Mouse (Mus musculus) heart, postnatal 25 days (tissue): ENCODE measurements around the gene Ing1. TPM values are rescaled to one million over a fixed set of nuclear protein-coding genes. Genes with fewer than 3 reads are reported as not detected.

Experiments
- DNase-seq: peaks from one replicate; pipeline ENCODE4 v3.0.0; 2022; ENCODE audit warnings: low spot score
- intact Hi-C: fragments of 180-260 bp; cut with DNase I; formaldehyde crosslinking; loops from one replicate; pipeline ENCODE4 v1.15.1; 2025
- total RNA-seq, 2 experiments: library from RNA; stranded (reverse); gene quantifications; 2 replicates each; pipeline ENCODE4 v1.2.3; 2021

Ing1 gene
- total RNA-seq, 2 experiments from 2014 or later, result 22.7 TPM

DNA sequence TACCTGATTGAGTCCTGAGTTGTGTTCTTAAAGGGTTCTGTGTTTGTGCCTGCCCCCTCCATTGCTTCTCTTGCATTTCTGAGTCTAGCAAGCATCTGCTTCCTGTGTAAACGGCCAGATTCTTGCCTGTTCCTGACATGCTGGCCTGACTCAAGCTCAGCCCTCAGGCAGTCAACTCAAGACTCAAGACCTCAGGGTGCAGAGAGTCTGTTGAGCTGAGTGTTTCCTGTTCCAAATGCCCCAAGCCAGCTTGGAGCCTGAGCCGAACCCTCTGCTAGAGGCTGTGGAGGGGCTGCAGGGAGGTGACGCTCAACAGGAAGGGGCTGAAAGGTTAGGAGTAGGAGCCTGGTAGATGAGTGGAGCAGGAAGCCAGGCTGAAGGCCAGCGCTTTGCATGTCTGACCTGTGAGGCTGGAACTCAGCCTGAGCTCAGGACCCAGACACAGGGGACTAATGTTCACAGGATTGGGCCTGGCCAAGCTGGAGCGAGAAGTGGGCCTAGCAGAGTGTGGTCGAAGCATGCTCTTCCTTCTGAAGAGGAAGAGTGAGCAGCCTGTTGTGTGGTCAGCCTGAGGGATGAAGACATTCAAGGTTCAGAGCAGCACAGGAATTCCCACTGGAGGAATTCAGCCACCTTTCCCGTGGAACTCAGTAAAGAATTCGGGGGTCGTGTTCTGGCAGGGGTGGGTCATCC is 19.7 kb downstream of the Ing1 start:
- DNase-seq, result no peak
- intact Hi-C loops, result no loop called here

DNA sequence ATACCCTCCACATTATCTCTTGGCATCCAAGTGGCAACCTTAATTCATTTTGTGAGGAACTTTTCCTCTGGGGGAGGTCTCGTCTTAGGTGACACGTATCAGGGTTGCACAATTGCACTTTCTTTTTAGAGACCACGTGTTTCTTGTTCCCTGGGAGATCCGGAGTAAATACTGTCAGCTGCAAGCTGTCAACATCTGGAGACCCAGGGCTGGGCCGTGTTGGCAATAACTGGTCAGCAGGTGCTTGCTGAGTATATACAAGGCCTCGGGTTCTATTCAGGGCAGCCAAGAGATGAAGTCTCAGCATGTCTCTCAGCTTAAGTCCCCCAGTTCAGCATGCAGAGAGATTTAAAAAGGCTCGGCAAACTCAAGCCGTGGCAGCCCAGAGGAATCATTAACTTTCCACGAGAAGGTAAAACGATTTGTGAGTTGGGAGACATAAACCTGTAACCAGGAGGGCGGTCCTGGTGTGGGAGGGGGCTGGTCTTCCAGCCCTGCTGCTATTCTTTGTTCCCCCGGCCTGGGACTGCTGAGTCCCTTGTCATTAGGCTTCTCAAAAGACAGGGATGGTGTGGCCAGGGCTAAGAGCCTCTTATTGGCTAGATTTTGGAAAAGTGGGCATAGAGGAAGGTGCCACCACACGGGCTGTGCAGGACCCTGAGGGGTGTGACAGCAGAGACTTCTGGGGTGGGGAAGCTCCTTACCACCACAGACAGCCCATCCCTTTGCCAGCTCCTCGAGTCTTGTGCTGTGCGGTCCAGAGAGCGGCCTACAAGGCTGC is 20.4 kb downstream of the Ing1 start:
- DNase-seq, result no peak
- intact Hi-C loops, result no loop called here

DNA sequence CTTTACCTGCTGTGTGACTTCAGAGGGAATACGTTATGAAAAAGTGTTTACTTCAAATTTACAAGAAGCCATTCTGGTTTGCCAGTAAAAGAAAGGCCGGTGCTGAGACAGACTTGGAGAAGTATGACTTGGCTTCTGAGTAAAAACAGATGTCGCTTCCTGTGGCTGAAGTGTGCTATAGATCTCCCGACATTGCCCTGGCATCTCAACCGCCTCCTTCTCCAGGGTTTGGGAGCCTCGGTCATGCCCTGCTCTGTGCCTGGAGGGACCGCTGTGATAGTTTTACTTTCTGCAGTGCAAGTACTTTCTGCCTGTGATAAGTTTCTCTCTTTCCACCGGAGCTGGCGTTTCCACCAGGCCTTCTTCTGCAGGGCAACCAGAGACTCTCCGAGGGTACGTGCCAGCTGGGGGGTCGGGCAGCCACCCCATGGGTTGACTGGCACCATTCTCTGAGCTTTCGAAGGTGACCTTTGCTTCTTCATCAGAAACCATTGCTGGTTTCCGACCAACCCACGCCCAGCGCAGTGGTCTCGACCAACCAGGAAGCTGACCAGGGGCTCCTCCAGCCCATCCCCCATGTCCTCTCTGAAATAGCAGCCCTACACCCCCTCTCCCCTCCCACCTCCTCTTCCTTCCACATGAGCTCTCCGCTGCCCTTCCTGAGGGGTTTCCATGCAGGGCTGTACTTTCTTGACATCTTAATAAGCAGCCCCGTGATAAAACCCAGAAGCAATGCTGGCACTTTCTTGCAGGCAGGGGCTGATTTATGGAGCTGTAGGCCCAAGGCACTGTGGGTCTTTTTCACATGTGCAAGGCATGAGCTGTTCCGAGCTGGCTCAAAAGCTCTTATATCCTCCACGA is 30.4 kb downstream of the Ing1 start:
- intact Hi-C loops, result no loop called here
- no peak for DNase-seq

DNA sequence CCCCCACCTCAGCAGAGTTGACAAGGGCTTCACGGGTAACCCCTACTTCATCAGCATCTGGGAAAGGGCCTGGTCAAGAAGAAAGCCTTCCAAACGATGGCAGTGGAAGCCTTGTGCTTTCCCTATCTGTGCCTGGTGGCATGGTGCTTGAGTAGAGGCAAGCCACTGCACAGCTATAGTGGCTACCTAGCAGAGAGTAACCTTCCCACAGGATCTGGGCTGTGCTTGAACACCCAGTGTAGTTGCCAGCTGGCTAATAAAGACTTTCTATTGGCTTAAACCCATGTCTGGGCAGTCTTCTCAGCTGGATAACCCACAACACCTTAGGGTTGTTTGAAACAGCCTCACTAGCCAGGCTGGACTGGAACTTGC is 31.0 kb downstream of the Ing1 start:
- intact Hi-C loops, result no loop called here
- DNase-seq, result no peak

DNA sequence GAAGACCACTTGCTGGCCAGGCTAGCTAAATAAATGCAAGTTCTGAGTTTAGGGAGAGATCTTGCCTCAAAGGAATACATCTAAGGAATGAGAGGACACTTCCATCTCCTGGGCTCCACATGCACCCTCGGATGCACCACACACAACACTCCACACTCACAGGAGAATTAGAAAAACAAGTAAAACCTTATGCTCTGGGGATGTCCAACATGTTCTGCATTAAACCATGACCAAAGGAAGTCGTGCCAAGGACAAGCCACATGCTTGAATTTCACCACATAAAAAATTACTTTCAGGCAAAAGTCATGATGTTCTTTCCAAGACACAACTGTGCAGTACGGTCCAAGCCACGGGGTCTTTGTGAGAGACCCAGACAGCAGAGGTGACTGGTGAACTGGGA is 36.5 kb downstream of the Ing1 start:
- intact Hi-C loops, result no loop called here
- no peak for DNase-seq

DNA sequence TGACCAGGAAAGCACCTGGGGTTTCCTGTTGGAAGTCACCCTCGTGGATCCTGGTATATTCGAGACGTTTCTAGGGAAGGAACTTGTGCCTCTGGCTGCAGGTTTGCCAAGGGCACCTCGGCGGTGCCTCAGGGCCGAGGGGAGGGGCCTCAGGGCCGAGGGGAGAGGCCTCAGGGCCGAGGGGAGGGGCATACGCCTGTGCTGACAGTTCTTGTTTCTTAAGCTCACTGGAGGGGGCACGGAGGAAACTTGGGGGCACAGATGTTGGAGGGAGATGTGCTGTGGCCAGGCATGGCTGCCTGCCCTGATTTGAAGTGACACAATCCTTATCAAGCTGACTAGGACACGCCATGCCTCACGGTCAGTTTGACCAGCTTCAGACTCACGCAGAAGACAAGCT is 36.9 kb downstream of the Ing1 start:
- no peak for DNase-seq
- intact Hi-C loops, result no loop called here

DNA sequence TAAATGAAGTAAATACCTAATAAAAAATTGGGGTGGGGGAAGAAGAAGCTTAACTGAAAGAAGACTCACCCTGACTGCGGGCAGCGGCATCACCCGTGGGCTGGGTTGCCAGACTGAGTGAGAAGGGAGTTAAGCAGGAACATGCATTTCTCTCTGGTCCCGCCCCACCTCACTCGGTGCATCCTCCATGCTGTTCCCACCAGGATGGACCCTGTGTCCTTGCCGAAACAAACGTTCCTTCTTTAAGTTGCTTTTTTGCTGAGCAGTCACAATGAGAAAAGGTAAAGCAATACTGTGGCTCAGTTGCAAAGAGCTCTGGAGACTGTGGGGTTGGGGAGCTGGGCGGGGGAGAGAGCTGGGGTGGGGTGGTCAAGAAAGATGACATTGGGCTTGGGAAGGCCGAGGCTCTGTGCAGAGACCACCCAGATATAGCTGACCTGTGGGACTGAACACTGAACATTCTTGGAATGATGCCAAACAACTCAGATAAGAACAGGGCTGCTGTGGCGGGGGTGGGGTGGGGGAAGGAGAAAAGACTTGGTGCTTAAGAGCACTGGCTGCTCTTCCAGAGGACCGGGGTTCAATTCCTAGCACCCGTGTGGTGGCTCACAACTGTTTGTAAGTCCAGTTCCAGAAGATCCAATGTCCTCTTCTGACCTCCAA is 38.0 kb downstream of the Ing1 start:
- DNase-seq, result no peak
- intact Hi-C loops, result no loop called here

DNA sequence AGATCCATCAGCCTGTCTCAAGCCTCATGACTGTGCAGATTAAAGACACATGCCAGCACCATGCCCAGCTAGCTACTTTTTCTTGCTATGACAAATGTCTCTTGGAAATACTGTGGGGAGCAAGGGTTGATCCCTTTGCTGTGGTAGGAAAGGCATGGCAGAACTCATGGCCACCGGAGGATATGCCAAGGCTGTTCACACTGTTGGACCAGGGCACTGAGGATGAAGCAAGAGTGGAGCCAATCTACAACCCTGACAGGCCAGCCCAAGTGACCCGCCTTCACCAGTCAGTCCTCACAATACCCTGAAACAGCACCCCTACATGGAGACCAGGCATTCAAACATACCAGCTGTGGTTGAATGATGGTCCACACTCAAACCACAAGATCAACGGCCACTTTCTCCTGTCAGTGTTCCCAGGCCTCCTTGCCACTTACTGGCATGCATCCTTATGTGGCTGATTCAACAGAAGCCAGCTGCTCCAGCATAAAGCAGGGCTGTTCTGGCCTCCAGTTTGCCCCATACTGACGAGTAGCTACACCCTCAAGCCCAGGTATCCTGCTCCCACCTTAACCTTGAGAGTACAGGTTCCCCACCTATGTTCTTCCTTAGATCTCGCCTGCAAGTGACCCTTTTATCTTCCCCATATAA is 45.1 kb downstream of the Ing1 start:
- no peak for DNase-seq
- intact Hi-C loops, result loop anchor here (5.0 kb wide), 1 partner anchor 93 kb away; no protein-coding TSS in a partner anchor

DNA sequence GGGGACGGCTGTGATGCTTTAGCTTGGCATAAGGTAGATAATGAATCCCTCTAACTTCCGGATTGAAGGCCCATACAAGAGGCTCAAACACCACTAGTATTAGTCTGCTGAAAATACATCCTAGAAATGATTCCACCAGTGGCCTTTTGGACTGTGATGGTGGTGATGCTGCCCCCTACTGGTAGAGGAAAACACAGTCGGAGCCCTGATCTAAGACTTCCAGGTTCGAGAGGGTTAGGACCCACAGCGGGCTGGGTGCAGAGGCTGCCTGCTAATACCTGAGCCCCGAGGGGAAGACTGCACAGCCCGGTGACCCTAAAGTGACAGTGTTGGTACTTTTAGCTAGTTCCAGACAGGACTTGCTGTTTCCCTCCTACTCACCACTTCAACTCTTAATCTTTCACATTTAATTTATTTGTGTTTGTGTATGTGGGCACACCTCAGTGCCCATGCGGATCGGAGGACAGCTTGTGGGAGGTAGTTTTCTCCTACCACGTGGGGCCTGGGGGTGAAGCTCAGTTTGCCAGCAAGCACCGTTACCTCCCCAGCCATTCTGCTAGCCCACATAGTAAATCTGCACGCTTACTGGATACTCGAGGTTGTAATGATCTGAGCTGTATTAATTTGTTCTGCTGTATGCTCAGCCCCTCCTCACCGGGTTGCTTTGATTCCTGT is 46.8 kb downstream of the Ing1 start:
- intact Hi-C loops, result loop anchor here (2.0 to 5.0 kb wide), 2 partner anchors 57 to 95 kb away; no protein-coding TSS in a partner anchor
- peak; percentile 16 for DNase-seq

DNA sequence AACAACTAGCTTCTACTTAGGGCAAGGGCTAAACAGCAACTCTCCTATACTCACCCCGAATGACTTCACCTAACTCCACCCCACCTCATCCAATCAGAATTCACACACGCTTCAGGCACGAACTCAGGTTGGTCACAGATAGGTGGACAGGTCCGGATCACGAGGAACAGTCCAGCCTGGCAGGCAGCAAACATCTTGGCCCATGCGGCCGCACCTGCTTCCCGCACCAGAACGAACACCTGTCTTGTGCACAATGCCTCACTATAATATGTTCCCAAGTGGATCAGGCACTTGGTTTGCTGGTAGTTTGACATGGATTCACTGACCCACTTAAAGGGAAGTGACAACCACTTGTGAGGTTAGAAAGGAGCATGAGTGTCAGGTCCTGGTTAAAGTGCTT is 53.5 kb downstream of the Ing1 start:
- no peak for DNase-seq
- intact Hi-C loops, result no loop called here

Other genes with a start within 250 kb of the Ing1 start
- 100 to 1,000 TPM; 292 to 338 TPM for gene Col4a2, start 242.8 kb upstream of the Ing1 start, total RNA-seq
- 100 to 1,000 TPM; 537 to 622 TPM for gene Col4a1, start 242.7 kb upstream of the Ing1 start, total RNA-seq
- gene Rab20, start 76.9 kb upstream of the Ing1 start, total RNA-seq, result 10 to 100 TPM; 24.3 to 27.3 TPM
- gene Naxd, start 58.1 kb upstream of the Ing1 start, total RNA-seq, result 10 to 100 TPM; 32.7 to 36.8 TPM
- gene Cars2, start 4.8 kb upstream of the Ing1 start, total RNA-seq, result 10 to 100 TPM; 43.5 to 48.1 TPM
- gene Ankrd10, start 80.2 kb downstream of the Ing1 start, total RNA-seq, result 10 to 100 TPM; 24.4 to 25.4 TPM
- not detected for gene 1700016D06Rik, start 145.5 kb downstream of the Ing1 start, total RNA-seq
- gene Arhgef7, start 172.2 kb downstream of the Ing1 start, total RNA-seq, result 100 to 1,000 TPM; 153 to 155 TPM